Mouse (Mus musculus) liver, embryonic 14.5 days (tissue): ENCODE measurements around the gene Utrn.

ENCODE experiments used
- CTCF ChIP-seq: IDR thresholded peaks from 2 replicates; pipeline ENCODE4 v1.5.1; 2016; ENCODE audit warnings: antibody characterized with exemption, low read depth, control low read depth
- EP300 ChIP-seq: IDR thresholded peaks from 2 replicates; pipeline ENCODE4 v1.6.1; 2016; ENCODE audit warnings: antibody characterized with exemption, low read depth

DNA sequence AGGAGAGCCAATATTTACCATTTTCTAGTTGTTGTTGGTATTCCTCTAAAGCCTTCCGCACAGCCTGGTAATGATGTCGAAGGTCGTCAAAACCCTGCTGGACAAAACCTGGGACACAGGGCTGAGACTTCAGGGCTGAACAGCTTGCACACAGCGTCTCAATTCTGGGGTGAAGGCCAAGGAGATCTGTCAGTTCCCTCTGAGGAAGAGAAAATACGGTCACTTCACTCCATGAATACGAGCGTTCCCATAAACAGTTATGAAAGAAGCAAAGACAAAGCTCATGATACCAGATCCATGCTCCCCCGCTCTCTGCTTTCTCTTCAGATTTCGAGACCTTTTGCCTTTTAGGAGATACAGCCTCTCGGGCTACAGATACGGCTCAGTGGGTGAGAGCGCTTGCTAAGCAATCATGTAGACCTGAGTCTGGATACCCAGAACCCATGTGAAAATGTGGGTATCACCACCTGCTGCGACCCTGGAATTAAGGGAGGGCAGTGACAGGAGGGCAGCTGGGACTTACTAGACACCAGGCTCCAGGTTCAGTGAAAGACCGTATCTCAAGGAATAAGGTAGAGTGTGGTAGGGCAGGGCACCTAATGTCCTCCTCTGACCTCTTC lies 155.8 kb downstream of the Utrn start:
- TF ChIP-seq CTCF = no peak
- no peak for TF ChIP-seq EP300
